Mouse (Mus musculus) embryonic facial prominence, embryonic 11.5 days (tissue): ENCODE results near the gene Ddx51. TPM values are rescaled to one million over a fixed set of nuclear protein-coding genes. Genes with fewer than 3 reads are reported as not detected.

Experiments used
- ATAC-seq: fragments of 200-750 bp; cut with Nextera tagmentation; replicated peaks from 2 replicates; pipeline ENCODE4 v1.8.0; 2017; ENCODE audit warnings: low read depth; ENCODE audit not compliant: insufficient number of reproducible peaks, low FRiP score, low TSS enrichment
- DNase-seq: peaks from one replicate; pipeline ENCODE4 v3.0.0-alpha.2; 2015; ENCODE audit warnings: low spot score
- H3K27ac ChIP-seq: fragments of 300-500 bp; sonication (generic); replicated peaks from 2 replicates; pipeline ENCODE4 v1.5.1; 2014; ENCODE audit warnings: mild to moderate bottlenecking, low read depth, low read length, control low read depth
- H3K27me3 ChIP-seq: fragments of 300-500 bp; sonication (generic); 2 replicates; pipeline ENCODE4 v1.6.1; 2014; ENCODE audit warnings: mild to moderate bottlenecking, low read length, moderate library complexity, mixed read lengths; ENCODE audit not compliant: control insufficient read depth, insufficient read depth
- H3K36me3 ChIP-seq: fragments of 300-500 bp; sonication (generic); replicated peaks from 2 replicates; pipeline ENCODE4 v1.6.1; 2014; ENCODE audit warnings: low read depth, mild to moderate bottlenecking, low read length, moderate library complexity, mixed read lengths; ENCODE audit not compliant: control insufficient read depth, insufficient read depth
- H3K4me1 ChIP-seq: fragments of 300-500 bp; sonication (generic); 2 replicates; pipeline ENCODE4 v1.6.1; 2014; ENCODE audit warnings: low read length, mixed read lengths; ENCODE audit not compliant: control insufficient read depth, insufficient read depth
- H3K4me2 ChIP-seq: fragments of 300-500 bp; sonication (generic); 2 replicates; pipeline ENCODE4 v1.6.1; 2014; ENCODE audit warnings: low read depth, mild to moderate bottlenecking, control low read depth, low read length, moderate library complexity
- H3K4me3 ChIP-seq: fragments of 300-500 bp; sonication (generic); 2 replicates; pipeline ENCODE4 v1.5.1; 2014; ENCODE audit warnings: low read depth, low read length, control low read depth
- H3K9ac ChIP-seq: fragments of 300-500 bp; sonication (generic); replicated peaks from 2 replicates; pipeline ENCODE4 v1.6.1; 2014; ENCODE audit warnings: mild to moderate bottlenecking, control low read depth, low read length
- H3K9me3 ChIP-seq: fragments of 300-500 bp; sonication (generic); replicated peaks from 2 replicates; pipeline ENCODE4 v1.6.1; 2016; ENCODE audit warnings: mild to moderate bottlenecking, low read length, inconsistent platforms, mixed read lengths; ENCODE audit not compliant: control insufficient read depth
- WGBS: fragments of 180-500 bp; shearing (Covaris S2); extraction: QIAGEN DNeasy Blood & Tissue Kit; methylation state at CpG from one replicate; pipeline ENCODE4 v1.1.7; 2014; 5-methylcytosine and 5-hydroxymethylcytosine counted together
- polyA plus RNA-seq: library from polyadenylated mRNA; unstranded; fragments of >200 nt; fragmentation: Nextera tagmentation; extraction: Ambion mirVana; gene quantifications from 2 replicates; pipeline ENCODE4 v1.2.1, GENCODE M21; 2014

The Ddx51 gene
- polyA plus RNA-seq, 1 experiment from 2014 or later = 39.7 TPM

DNA sequence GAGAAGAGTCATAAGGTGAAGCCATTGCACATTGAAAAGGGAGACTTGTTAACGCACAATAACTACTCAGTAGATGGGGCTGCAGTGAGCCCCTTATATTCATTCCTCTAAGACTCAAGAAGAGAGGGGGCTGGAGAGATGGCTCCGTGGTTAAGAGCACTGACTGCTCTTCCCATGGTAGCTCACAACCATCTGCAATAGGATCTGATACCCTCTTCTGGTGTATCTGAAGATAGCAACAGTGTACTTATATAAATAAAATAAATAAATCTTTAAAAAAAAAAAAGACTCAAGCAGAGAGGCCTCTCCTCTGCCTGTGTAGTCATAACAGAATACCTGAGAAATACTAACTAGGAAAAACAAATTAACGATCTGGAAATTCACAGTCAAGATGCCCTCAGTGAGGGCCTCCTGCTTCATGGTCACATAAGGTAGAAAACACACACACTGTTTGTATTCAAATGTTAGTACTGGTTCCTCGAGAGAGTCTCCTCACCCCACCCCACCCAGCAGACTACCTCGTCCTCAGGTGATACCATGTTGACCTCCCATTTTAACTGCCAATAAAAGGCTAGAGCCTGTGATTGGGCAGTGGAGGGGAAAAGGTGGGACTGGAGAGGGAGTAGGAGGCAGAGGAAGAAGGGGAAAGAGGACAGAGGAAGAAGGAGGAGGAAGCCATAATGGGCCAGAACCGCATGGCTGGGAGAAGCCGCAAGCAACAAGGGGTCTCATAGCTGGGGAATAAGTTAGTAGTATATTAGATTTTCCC, 14.8 kb upstream of the Ddx51 start:
- Histone ChIP-seq H3K4me2 (no peak overlapping the region), H3K36me3 (no peaks in the 10 kb centered on the region), H3K9me3 (no peaks in the 10 kb centered on the region), H3K27me3 (no peaks in the 10 kb centered on the region), H3K9ac (no peak overlapping the region), H3K4me3 (no peak overlapping the region), H3K4me1 (no peaks in the 10 kb centered on the region), H3K27ac (no peak overlapping the region)
- WGBS = 83% methylated on average over 7 of the region's 7 CpGs
- no peak for DNase-seq
- ATAC-seq = no peak

DNA sequence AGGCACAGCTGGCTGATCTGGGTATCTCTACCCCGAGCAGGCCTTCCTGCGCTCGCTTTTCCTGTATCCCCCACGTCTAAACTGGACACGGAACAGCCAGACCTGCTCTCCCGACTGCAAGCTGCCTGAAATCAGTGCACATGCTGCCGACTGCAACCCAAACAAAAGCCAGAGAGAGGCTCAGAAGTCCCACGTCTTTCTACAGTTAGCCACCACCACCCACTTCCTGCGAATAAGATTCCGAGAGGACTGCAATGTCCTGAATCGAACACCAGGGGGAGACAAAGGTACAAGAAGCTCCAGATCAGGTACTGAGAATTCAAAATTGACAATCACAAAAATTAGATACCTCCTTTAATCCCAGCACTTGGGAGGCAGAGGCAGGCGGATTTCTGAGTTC, 13.8 kb upstream of the Ddx51 start:
- ATAC-seq (no peak), DNase-seq (peak; percentile 84)
- Histone ChIP-seq H3K9ac (peak overlapping the region; percentile 39), H3K27me3 (no peaks in the 10 kb centered on the region), H3K9me3 (no peaks in the 10 kb centered on the region), H3K36me3 (no peaks in the 10 kb centered on the region), H3K4me1 (no peaks in the 10 kb centered on the region), H3K4me3 (no peak overlapping the region), H3K27ac (no peak overlapping the region), H3K4me2 (no peak overlapping the region; the same call in 1 of the 2 replicates)
- 23% methylated on average over 12 of the region's 12 CpGs for WGBS

DNA sequence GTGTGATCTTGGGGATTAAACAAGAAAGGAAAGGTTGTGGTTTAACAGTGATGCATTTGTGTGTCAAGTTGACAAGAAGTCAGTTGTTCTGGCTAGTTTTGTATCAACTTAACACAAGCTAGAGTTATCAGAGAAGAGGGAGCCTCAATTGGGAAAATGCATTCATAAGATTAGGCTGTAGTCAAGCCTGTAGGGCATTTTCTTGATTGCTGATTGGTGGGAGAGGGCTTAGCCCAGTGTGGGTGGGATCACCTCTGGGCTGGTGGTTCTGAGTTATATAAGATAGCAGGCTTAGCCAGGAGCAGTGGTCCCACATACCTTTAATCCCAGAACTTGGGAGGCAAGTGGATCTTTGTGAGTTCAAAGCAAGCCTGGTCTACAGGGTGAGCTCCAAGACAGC, 6.9 kb upstream of the Ddx51 start:
- no peak overlapping the region for H3K4me2 ChIP-seq
- H3K4me1 ChIP-seq = no peaks in the 10 kb centered on the region
- no peak overlapping the region for H3K4me3 ChIP-seq
- no peaks in the 10 kb centered on the region; the same call in none of the 2 replicates for H3K36me3 ChIP-seq
- ATAC-seq (no peak), DNase-seq (no peak)
- H3K9me3 ChIP-seq = no peaks in the 10 kb centered on the region
- H3K27me3 ChIP-seq = no peaks in the 10 kb centered on the region
- no peak overlapping the region for H3K9ac ChIP-seq
- H3K27ac ChIP-seq = no peak overlapping the region

DNA sequence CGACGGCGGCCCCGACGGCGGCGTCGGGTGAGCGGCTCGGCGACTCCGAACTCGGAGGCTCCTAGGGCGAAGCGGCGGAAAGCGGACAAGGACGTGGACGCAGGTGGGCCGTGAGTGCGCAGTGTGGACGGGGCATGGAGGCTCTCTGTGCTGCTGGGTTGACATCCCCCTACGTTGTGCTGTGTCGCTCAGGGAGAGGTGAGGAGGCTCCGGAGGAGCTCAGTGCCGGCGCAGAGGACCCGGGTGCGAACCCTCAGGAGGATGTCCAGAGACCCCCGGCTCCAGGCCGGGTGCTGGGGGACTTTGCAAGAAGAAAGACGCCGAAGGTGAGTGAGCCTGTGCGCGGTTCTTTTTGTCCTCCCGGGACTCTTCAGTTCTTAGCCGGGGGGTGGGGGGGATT, 435 bp downstream of the Ddx51 start:
- 2% methylated on average over 37 of the region's 37 CpGs for WGBS
- no peaks in the 10 kb centered on the region for H3K27me3 ChIP-seq
- no peaks in the 10 kb centered on the region; the same call in 1 of the 2 replicates for H3K4me1 ChIP-seq
- DNase-seq (no peak), ATAC-seq (peak; percentile 46; the same call in 1 of the 2 replicates)
- no peaks in the 10 kb centered on the region for H3K9me3 ChIP-seq
- peak overlapping the region; percentile 87 for H3K4me2 ChIP-seq
- H3K4me3 ChIP-seq = peak overlapping the region; percentile 90
- H3K27ac ChIP-seq = no peak overlapping the region
- peak overlapping the region; percentile 87 for H3K9ac ChIP-seq
- H3K36me3 ChIP-seq = peaks cover 12% of the 10 kb centered on the region

DNA sequence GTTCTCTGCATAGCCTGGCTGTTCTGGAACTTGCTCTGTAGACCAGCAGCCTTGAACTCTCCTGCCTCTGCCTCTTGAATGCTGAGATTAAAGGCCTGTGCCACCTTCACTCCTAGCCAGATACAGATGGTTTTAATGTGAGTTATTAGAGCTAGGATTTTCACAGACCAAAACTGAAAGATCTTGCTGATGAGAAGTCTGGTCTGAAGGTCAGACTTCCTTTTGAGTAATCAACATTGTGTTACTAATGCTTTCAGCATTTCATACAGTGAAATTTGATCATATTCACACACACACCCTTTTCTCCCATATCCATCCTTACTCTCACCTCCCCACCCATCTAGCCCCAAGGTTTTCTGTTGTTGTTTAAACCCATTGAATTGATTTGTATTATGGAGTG, 6.4 kb downstream of the Ddx51 start:
- Histone ChIP-seq H3K27me3 (no peaks in the 10 kb centered on the region), H3K36me3 (peaks cover 17% of the 10 kb centered on the region)

DNA sequence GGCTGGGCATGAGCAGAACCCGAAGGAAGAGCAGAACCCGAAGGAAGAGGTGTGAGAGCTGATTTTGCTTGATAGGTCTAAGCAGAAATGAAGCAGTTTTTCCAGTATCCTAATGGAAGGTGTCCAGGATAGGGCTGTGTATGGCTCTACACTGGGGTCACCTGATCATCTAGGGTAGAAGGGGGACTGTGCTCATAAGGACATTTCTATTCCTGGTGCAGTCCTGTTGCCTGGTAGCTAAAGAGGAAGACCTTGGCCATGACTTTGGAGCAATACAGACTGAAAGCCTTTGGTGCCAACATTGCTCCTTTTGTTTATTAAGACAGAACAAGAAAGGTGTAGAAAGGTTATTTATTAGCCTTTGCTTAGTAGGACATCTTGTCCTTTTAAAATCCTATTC, 10.8 kb downstream of the Ddx51 start:
- Histone ChIP-seq H3K27ac (no peak overlapping the region), H3K4me3 (no peak overlapping the region), H3K36me3 (peaks cover 19% of the 10 kb centered on the region), H3K27me3 (no peaks in the 10 kb centered on the region), H3K4me2 (no peak overlapping the region), H3K4me1 (no peaks in the 10 kb centered on the region), H3K9me3 (no peaks in the 10 kb centered on the region), H3K9ac (no peak overlapping the region)
- DNase-seq = no peak
- no peak for ATAC-seq
- WGBS = 88% methylated on average over 2 of the region's 2 CpGs

More for the DNA sequence above, 6.4 kb downstream of the Ddx51 start:
- Histone ChIP-seq H3K9ac (no peak overlapping the region), H3K9me3 (no peaks in the 10 kb centered on the region), H3K4me3 (no peak overlapping the region), H3K4me2 (no peak overlapping the region), H3K4me1 (no peaks in the 10 kb centered on the region), H3K27ac (no peak overlapping the region)
- no peak for DNase-seq
- no peak for ATAC-seq

DNA sequence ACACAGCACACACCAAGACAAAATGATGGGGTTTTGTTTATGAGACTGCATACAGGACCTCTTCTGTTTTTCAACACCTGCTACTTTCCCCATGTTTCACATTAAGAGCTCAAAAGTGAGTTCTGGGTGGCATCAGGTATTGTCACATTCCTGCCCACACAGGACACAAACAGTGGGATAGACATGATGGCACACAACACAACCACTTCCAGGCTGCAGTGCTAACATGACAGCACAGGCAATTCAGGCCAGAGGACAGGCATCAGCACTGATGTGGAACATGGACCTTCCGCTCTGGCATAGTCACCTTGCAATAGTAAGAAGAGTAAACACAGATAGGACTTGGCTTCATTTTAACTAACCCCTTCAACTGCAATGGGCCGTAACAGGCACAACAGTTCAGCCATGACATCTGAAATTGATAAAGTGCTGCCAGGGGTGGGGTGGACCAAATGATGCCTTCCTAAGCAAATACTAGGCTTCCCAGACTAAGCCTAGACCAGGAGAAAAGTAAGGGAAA, 11.6 kb downstream of the Ddx51 start:
- Histone ChIP-seq H3K4me3 (no peak overlapping the region), H3K4me1 (no peaks in the 10 kb centered on the region), H3K36me3 (peaks cover 19% of the 10 kb centered on the region), H3K9me3 (no peaks in the 10 kb centered on the region), H3K27ac (no peak overlapping the region), H3K4me2 (no peak overlapping the region), H3K9ac (no peak overlapping the region), H3K27me3 (no peaks in the 10 kb centered on the region)
- DNase-seq (no peak), ATAC-seq (no peak)
- 89% methylated on average over 2 of the region's 2 CpGs for WGBS

DNA sequence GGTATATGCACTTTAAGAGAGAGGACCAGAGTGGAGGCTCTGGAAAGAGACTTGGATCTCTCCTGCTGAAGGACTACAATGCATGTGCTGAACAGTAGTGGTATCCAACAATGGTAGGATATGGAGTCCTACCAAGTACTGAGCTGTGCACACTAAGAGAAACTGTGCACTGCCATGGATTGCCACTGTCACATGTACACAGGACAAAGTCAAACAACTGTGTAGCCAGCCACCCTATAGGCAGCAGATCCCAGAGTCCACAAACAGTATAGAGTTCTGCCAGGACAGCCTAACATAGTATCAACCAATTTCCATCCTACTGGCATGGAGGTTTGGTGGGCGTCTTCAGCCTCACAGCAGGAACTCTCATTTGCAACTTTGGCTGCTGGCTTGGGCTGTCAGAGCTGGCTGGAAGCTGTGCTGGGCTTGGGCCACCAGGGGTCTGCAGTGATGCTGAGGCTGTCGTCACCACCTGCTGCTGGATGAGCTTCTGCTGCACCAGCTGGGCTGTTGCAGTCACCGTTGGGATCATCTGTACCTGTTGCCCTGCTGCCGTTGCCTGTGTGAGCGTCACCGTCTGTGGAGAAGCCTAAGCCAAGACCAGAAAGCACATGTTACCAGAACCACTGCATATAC, 12.4 kb downstream of the Ddx51 start:
- Histone ChIP-seq H3K36me3 (peaks cover 22% of the 10 kb centered on the region), H3K4me2 (no peak overlapping the region)

More for the DNA sequence above, 12.4 kb downstream of the Ddx51 start:
- Histone ChIP-seq H3K27ac (no peak overlapping the region), H3K4me1 (no peaks in the 10 kb centered on the region), H3K9me3 (no peaks in the 10 kb centered on the region), H3K9ac (no peak overlapping the region), H3K27me3 (no peaks in the 10 kb centered on the region), H3K4me3 (no peak overlapping the region)
- ATAC-seq (no peak), DNase-seq (no peak)
- 71% methylated on average over 6 of the region's 6 CpGs for whole genome bisulfite sequencing
